In genomic region chr5:117836930-117837329, GRCm38 (mm10) we compare ENCODE assay signal across 9 mouse cellular contexts. TPM values are rescaled to one million over a fixed set of nuclear protein-coding genes. Genes with fewer than 3 reads are reported as not detected.
A peak's percentile ranks its signal among the peaks of the same experiment; 100 is the strongest.
DNase-seq lines count a peak whose midpoint lies in the region; ATAC-seq and TF ChIP-seq lines count a peak whose summit lies in the region.
"Had no signal": no experiment of that assay in that cellular context is flagged by ENCODE, and none has a peak within 500 bp of the region (broad histone marks: within the 10 kb centered on the region; RNA-seq: fewer than 3 reads in every experiment).

No protein-coding gene starts in this region.

- H3K4me3 ChIP-seq in kidney, embryonic 15.5 days (replicated peaks): no peak overlapping the region
- no peak overlapping the region for H3K4me3 ChIP-seq in left cerebral cortex, adult 2 months
- H3K4me3 ChIP-seq: neural tube, embryonic 13.5 days had no signal

- TF ChIP-seq CTCF in left cerebral cortex, adult 2 months (IDR thresholded peaks at IDR 0.05): peak; percentile 99

- DNase-seq in kidney, adult 11 months: peak; percentile 26
- peak; percentile 73 for DNase-seq in NIH3T3 (ENCODE audit: low read depth)
- peak; percentile 81 for DNase-seq in cerebellum, adult 9-10 months
- peak; percentile 52 to 53 for DNase-seq in gastrocnemius, postnatal 36 days
- DNase-seq in left cerebral cortex, adult 2 months (ENCODE audit: extremely low spot score in 1 of 2, low spot score in 2 of 2): peak; percentile 67 to 83
- peak; percentile 89 for DNase-seq in retina, embryonic 14.5 days (ENCODE audit: low spot score)

- 1% methylated on average over 5 of the region's 5 CpGs for WGBS in kidney, embryonic 15.5 days

- intact Hi-C loops in gastrocnemius, postnatal 36 days (cut with DNase I): loop anchor here (2.0 to 5.0 kb wide), 4 partner anchors 95 to 320 kb away; no protein-coding TSS in a partner anchor
- intact Hi-C loops in left cerebral cortex, adult 2 months (cut with DNase I): loop anchor here (1.0 to 2.0 kb wide), 2 partner anchors 223 to 320 kb away; no protein-coding TSS in a partner anchor

- no peak overlapping the region for H3K9ac ChIP-seq in kidney, embryonic 15.5 days
- H3K9ac ChIP-seq: neural tube, embryonic 13.5 days had no signal

- H3K36me3 ChIP-seq in kidney, embryonic 15.5 days: no peaks in the 10 kb centered on the region
- H3K36me3 ChIP-seq: neural tube, embryonic 13.5 days had no signal

- ATAC-seq in kidney, embryonic 15.5 days (replicated peaks; ENCODE audit: low FRiP score): no peak
- no peak for ATAC-seq in monocyte, adult 5-6 weeks (replicated peaks; ENCODE audit: insufficient number of reproducible peaks, low FRiP score, low TSS enrichment, poor library complexity, severe bottlenecking)

- H3K27me3 ChIP-seq in kidney, embryonic 15.5 days: peaks cover 46% of the 10 kb centered on the region

- H3K4me1 ChIP-seq in kidney, embryonic 15.5 days: peaks cover 24% of the 10 kb centered on the region

- H3K27ac ChIP-seq in kidney, embryonic 15.5 days: no peak overlapping the region
- no peak overlapping the region for H3K27ac ChIP-seq in left cerebral cortex, adult 2 months
- H3K27ac ChIP-seq: neural tube, embryonic 13.5 days had no signal

- no peak overlapping the region for H3K4me2 ChIP-seq in kidney, embryonic 15.5 days
- H3K4me2 ChIP-seq: neural tube, embryonic 13.5 days had no signal

- no peaks in the 10 kb centered on the region for H3K9me3 ChIP-seq in kidney, embryonic 15.5 days (replicated peaks)

RNA-seq across cellular contexts. Expression of gene Nos1, which starts 56.1 kb away (rescaled TPM):
- polyA plus RNA-seq in kidney, embryonic 15.5 days (2015; fragmentation: Nextera tagmentation; extraction: Ambion mirVana): 0.92 and 0.96 TPM in 2 replicates
- total RNA-seq in gastrocnemius, postnatal 36 days (2021): 10 to 100 TPM; 30.9 to 33.4 TPM
- 10 to 100 TPM; 34.5 to 41.2 TPM for total RNA-seq in left cerebral cortex, adult 2 months (2021)
- total RNA-seq in monocyte, adult 5-6 weeks (2017): not detected in 3 replicates

Comparison
In these comparisons a context has a peak if more than half of its experiments do, and no peak if none do; other contexts are left out.
1. DNase-seq: peak in every context shown above with its lines; median percentile 89 in retina, embryonic 14.5 days; 81 in cerebellum, adult 9-10 months; 75 in left cerebral cortex, adult 2 months; 73 in NIH3T3; 52 in gastrocnemius, postnatal 36 days; 26 in kidney, adult 11 months.
2. RNA of gene Nos1, which starts 56.1 kb away (total RNA-seq): 34.5 to 41.2 TPM in left cerebral cortex, adult 2 months and 30.9 to 33.4 TPM in gastrocnemius, postnatal 36 days; not detected in monocyte, adult 5-6 weeks; every median in the first group is over 10 times any median in the second.